Mouse (Mus musculus) heart, embryonic 12.5 days (tissue): ENCODE measurements around the gene Clta. TPM values are rescaled to one million over a fixed set of nuclear protein-coding genes. Genes with fewer than 3 reads are reported as not detected.

Experiments
- ATAC-seq: fragments of 200-750 bp; cut with Nextera tagmentation; 2 replicates; pipeline ENCODE4 v1.8.0; 2017; ENCODE audit warnings: moderate TSS enrichment, moderate library complexity; ENCODE audit not compliant: insufficient number of reproducible peaks, low FRiP score
- H3K27ac ChIP-seq: fragments of 300-500 bp; sonication (generic); 2 replicates; pipeline ENCODE4 v1.5.1; 2016; ENCODE audit warnings: mild to moderate bottlenecking, moderate library complexity; ENCODE audit not compliant: poor library complexity, severe bottlenecking
- H3K27me3 ChIP-seq: fragments of 300-500 bp; sonication (generic); replicated peaks from 2 replicates; pipeline ENCODE4 v1.6.1; 2016; ENCODE audit warnings: mild to moderate bottlenecking, moderate library complexity
- H3K36me3 ChIP-seq: fragments of 300-500 bp; sonication (generic); 2 replicates; pipeline ENCODE4 v1.6.1; 2016; ENCODE audit warnings: mild to moderate bottlenecking, moderate library complexity
- H3K4me1 ChIP-seq: fragments of 300-500 bp; sonication (generic); replicated peaks from 2 replicates; pipeline ENCODE4 v1.6.1; 2016; ENCODE audit warnings: mild to moderate bottlenecking
- H3K4me2 ChIP-seq: fragments of 300-500 bp; sonication (generic); 2 replicates; pipeline ENCODE4 v1.6.1; 2016; ENCODE audit warnings: mild to moderate bottlenecking, moderate library complexity
- H3K4me3 ChIP-seq: fragments of 300-500 bp; sonication (generic); 2 replicates; pipeline ENCODE4 v1.5.1; 2016; ENCODE audit warnings: mild to moderate bottlenecking
- H3K9ac ChIP-seq: fragments of 300-500 bp; sonication (generic); 2 replicates; pipeline ENCODE4 v1.6.1; 2016; ENCODE audit warnings: mild to moderate bottlenecking, moderate library complexity
- H3K9me3 ChIP-seq: fragments of 300-500 bp; sonication (generic); replicated peaks from 2 replicates; pipeline ENCODE4 v1.6.1; 2016; ENCODE audit warnings: mild to moderate bottlenecking, moderate library complexity
- WGBS: fragments of 180-500 bp; shearing (Covaris S2); methylation state at CpG from one replicate; pipeline ENCODE4 v1.1.7; 2016; 5-methylcytosine and 5-hydroxymethylcytosine counted together
- polyA plus RNA-seq: library from polyadenylated mRNA; unstranded; fragments of >200 nt; fragmentation: Nextera tagmentation; extraction: Ambion mirVana; gene quantifications from 2 replicates; pipeline ENCODE4 v1.2.1, GENCODE M21; 2016

The Clta gene
- polyA plus RNA-seq, 1 experiment from 2014 or later: 153 TPM

- Histone ChIP-seq H3K4me1 (peaks cover 20% of the 10 kb centered on the region), H3K27ac (no peak overlapping the region), H3K36me3 (peaks cover 9% of the 10 kb centered on the region), H3K9me3 (no peaks in the 10 kb centered on the region), H3K27me3 (peaks cover 5% of the 10 kb centered on the region; the same call in 1 of the 2 replicates), H3K4me3 (no peak overlapping the region), H3K4me2 (no peak overlapping the region), H3K9ac (no peak overlapping the region)
- no peak for ATAC-seq
- WGBS: 68% methylated on average over 7 of the region's 7 CpGs
Measured at GRCm38 (mm10) chr4:43981251-43981650, 23.0 kb upstream of the Clta start.

DNA sequence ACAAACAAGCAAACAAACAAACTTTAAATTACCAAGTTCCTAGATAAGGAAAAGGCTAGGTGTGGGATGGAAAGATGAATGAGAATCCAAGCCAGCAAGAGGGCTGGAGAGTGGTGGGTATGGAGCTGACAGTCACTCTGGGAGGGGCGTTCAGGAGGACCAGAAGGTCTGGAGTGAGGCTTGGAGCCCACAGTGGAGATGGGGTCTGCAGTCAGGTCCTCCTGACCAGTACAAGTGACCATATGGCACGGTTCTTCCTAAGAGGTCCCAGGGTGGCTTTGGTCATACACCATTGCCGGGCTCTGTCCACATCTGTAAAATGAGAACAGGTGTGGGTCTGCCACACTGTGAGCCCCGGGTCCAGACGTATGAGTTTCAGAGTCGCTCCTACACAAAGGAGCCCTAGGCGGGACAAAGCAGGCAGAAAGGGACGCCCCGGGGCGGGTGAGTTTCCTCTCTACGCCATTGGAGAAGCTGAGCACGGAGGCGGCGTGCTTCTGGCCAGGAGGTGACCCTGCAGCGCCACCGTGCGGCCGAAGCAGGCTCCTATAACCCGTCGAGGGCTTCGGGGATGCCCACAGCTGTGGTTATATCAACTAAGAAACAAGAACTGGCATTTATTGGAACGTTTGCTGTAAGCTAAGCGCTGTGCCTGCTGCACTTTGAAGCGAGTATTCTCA, 22.1 kb upstream of the Clta start:
- peak; percentile 90 for ATAC-seq
- H3K4me1 ChIP-seq: peaks cover 20% of the 10 kb centered on the region
- no peak overlapping the region for H3K27ac ChIP-seq
- WGBS: 2% methylated on average over 24 of the region's 24 CpGs
- peak overlapping the region; percentile 44 for H3K4me3 ChIP-seq
- no peaks in the 10 kb centered on the region for H3K9me3 ChIP-seq
- peaks cover 5% of the 10 kb centered on the region for H3K36me3 ChIP-seq
- peaks cover 5% of the 10 kb centered on the region; the same call in 1 of the 2 replicates for H3K27me3 ChIP-seq
- peak overlapping the region; percentile 72 for H3K9ac ChIP-seq
- H3K4me2 ChIP-seq: peak overlapping the region; percentile 75

DNA sequence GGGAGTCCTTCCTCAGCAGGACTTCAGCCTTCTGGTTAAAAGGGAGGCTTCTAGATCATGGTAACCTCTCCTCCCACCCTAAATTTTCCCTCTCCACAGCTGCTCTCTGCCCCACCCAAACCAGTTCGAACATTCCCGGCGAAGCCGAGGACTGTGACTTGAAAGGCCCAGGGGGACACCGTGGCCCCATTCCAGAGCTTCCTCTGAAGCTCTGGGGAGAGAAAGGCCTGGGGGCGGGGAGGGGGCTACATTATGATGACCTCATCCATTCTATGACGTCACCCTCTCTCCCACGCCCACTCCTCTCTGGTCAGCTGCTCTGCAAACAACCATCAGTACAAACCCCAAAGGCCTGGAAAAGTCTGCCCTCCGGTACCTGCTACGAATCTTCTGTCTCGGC, 21.1 kb upstream of the Clta start, which contains the start of gene Ccin:
Gene Ccin, plus strand, starts transcription at position 303 of the 400 bp plus-strand sequence.
- WGBS: 68% methylated on average over 11 of the region's 11 CpGs
- H3K27me3 ChIP-seq: peaks cover 5% of the 10 kb centered on the region; the same call in 1 of the 2 replicates
- H3K27ac ChIP-seq: no peak within 1 kb of the TSS
- ATAC-seq: no peak
- H3K9ac ChIP-seq: peak within 1 kb of the TSS; percentile 72
- peak within 1 kb of the TSS; percentile 44 for H3K4me3 ChIP-seq
- H3K4me1 ChIP-seq: peaks cover 15% of the 10 kb centered on the region
- H3K9me3 ChIP-seq: no peaks in the 10 kb centered on the region
- peak within 1 kb of the TSS; percentile 75 for H3K4me2 ChIP-seq
- H3K36me3 ChIP-seq: peaks cover 3% of the 10 kb centered on the region; the same call in 1 of the 2 replicates

- no peak overlapping the region for H3K27ac ChIP-seq
- H3K36me3 ChIP-seq: peaks cover 3% of the 10 kb centered on the region; the same call in 1 of the 2 replicates
- no peak overlapping the region for H3K4me3 ChIP-seq
- peaks cover 5% of the 10 kb centered on the region; the same call in 1 of the 2 replicates for H3K27me3 ChIP-seq
- no peak overlapping the region for H3K9ac ChIP-seq
- H3K9me3 ChIP-seq: no peaks in the 10 kb centered on the region
- peaks cover 9% of the 10 kb centered on the region for H3K4me1 ChIP-seq
- ATAC-seq: no peak
- 85% methylated on average over 22 of the region's 22 CpGs for WGBS
- H3K4me2 ChIP-seq: no peak overlapping the region
Measured at GRCm38 (mm10) chr4:43983756-43984155, 20.5 kb upstream of the Clta start.

- Histone ChIP-seq H3K27me3 (peaks cover 5% of the 10 kb centered on the region; the same call in 1 of the 2 replicates), H3K9me3 (no peaks in the 10 kb centered on the region), H3K4me1 (peaks cover 3% of the 10 kb centered on the region; the same call in 1 of the 2 replicates), H3K27ac (no peak overlapping the region), H3K4me3 (no peak overlapping the region), H3K4me2 (no peak overlapping the region), H3K9ac (no peak overlapping the region), H3K36me3 (peaks cover 3% of the 10 kb centered on the region; the same call in 1 of the 2 replicates)
- 83% methylated on average over 19 of the region's 19 CpGs for WGBS
- no peak for ATAC-seq
Measured at GRCm38 (mm10) chr4:43984326-43984725, 19.9 kb upstream of the Clta start.

DNA sequence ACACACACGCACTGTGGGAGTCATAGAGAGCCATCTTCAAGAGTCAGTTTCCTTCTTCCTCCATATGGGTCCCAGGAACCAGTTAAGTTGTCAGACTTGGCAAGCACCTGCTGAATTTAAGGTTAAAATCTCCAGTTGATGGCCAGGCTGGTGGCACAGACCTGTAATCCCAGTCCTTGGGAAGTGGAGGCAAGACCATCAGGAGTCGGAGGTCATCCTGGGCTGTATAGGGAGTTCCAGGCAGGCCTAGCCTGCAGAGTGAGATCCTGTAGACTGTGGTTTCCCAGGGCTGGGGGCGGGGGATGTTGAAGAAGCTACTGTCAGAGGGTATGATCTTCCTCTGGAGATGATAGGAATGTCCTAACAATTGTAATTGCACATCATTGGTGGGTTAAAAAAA, 15.3 kb upstream of the Clta start:
- no peaks in the 10 kb centered on the region for H3K36me3 ChIP-seq
- H3K9me3 ChIP-seq: peaks cover 6% of the 10 kb centered on the region; the same call in 1 of the 2 replicates
- H3K27me3 ChIP-seq: no peaks in the 10 kb centered on the region
- no peak overlapping the region for H3K27ac ChIP-seq
- H3K9ac ChIP-seq: no peak overlapping the region
- no peak for ATAC-seq
- H3K4me3 ChIP-seq: no peak overlapping the region
- WGBS: 75% methylated on average over 3 of the region's 3 CpGs
- no peak overlapping the region for H3K4me2 ChIP-seq
- no peaks in the 10 kb centered on the region for H3K4me1 ChIP-seq

- Histone ChIP-seq H3K9ac (no peak overlapping the region), H3K36me3 (no peaks in the 10 kb centered on the region), H3K4me3 (no peak overlapping the region), H3K4me1 (no peaks in the 10 kb centered on the region), H3K4me2 (no peak overlapping the region), H3K27me3 (no peaks in the 10 kb centered on the region), H3K27ac (no peak overlapping the region), H3K9me3 (peaks cover 6% of the 10 kb centered on the region; the same call in 1 of the 2 replicates)
- WGBS: 87% methylated on average over 11 of the region's 11 CpGs
- ATAC-seq: no peak
Measured at GRCm38 (mm10) chr4:43993072-43993471, 11.2 kb upstream of the Clta start.

GRCm38 (mm10) chr4:43994342-43994741, 9.9 kb upstream of the Clta start:
- H3K9me3 ChIP-seq: peaks cover 8% of the 10 kb centered on the region; the same call in 1 of the 2 replicates
- no peak overlapping the region for H3K9ac ChIP-seq
- H3K4me2 ChIP-seq: no peak overlapping the region
- H3K36me3 ChIP-seq: no peaks in the 10 kb centered on the region
- no peaks in the 10 kb centered on the region for H3K27me3 ChIP-seq
- ATAC-seq: no peak
- 74% methylated on average over 2 of the region's 2 CpGs for WGBS
- H3K4me1 ChIP-seq: no peaks in the 10 kb centered on the region
- no peak overlapping the region for H3K27ac ChIP-seq
- H3K4me3 ChIP-seq: no peak overlapping the region

DNA sequence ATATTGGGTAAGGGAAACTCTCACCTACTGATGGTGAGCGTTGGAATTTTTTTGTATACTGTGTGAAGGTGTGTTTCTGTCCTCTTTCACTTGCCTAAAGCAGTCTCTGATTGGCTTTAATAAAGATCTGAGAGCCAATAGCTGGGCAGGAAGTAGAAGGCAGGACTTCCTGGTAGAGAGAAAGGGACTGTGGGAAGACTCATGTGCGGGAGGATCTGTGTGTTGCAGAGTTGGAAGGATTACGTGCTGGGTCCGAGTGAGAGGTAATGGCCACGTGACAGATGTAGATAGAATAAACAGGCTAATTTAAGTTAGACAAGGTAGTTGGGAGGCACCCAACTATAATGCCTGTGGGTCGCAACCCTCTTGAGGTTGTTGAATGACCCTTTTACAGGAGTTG, 630 bp upstream of the Clta start:
- Histone ChIP-seq H3K4me1 (no peaks in the 10 kb centered on the region), H3K4me3 (no peak overlapping the region), H3K27me3 (no peaks in the 10 kb centered on the region), H3K4me2 (no peak overlapping the region), H3K27ac (no peak overlapping the region), H3K36me3 (no peaks in the 10 kb centered on the region), H3K9me3 (0 out of 2 replicates have a peak, but pooled peaks cover 2% of the 10 kb centered on the region), H3K9ac (no peak overlapping the region)
- WGBS: 77% methylated on average over 6 of the region's 6 CpGs
- no peak for ATAC-seq

DNA sequence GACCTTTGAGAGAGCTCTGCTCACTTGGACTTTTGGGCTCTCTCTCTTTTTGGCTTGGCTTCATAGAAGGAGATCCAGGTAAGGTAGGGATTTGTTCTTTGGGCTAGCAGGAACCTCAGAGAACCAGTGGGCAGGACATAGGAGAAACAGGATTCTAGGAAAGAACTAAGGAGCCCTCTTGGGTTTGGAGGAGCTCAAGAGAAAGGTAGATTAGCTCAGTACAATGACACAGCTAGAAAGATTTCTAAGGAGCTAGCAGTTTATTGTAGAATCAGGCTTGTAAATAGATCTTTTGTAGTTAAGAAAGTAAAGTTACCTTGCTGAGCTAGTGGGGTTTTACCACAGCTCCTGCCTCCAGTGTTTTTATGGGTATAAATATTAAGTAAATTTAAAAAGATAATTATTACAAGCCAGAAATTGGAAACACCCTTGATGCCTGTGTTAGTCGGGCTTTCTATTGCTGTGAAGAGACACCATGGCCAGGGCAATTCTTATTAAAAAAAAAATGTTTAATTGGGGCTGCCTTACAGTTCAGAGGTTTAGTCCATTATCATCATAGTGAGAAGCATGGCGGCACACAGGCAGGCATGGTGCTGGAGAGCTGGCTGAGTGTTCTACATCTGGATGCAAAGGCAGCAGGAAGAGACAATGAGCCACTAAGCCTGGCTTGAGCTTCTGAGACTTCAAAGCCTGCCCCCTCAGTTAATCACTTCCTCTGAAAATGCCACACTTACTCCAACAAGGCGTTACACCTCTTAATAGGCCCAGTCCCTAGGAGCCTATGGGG, 564 bp downstream of the Clta start:
- ATAC-seq: no peak
- WGBS: 62% methylated on average over 3 of the region's 3 CpGs
- Histone ChIP-seq H3K4me1 (no peaks in the 10 kb centered on the region), H3K27ac (no peak overlapping the region), H3K9me3 (no peaks in the 10 kb centered on the region), H3K36me3 (no peaks in the 10 kb centered on the region), H3K9ac (no peak overlapping the region), H3K4me2 (no peak overlapping the region), H3K27me3 (no peaks in the 10 kb centered on the region), H3K4me3 (no peak overlapping the region)

DNA sequence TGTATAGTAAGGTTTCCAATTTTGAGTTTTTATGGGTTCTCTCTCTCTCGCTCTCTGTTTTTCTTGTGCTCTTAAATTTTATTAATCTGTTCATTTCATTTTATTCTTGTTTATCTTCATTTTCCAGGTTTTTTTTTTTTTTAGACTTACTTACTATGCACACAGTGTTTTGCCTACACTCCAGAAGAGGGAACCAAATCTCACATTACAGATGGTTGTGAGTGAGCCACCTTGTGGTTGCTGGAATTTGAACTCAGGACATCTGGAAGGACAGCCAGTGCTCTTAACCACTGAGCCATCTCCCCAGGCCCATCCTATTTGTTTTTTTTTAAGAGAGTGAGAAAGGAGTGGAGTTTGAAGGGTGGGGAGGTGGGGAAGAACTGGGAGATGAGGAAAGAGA, 5.9 kb downstream of the Clta start:
- H3K36me3 ChIP-seq: no peaks in the 10 kb centered on the region
- no peak overlapping the region for H3K4me2 ChIP-seq
- no peak for ATAC-seq
- no peaks in the 10 kb centered on the region for H3K27me3 ChIP-seq
- no peak overlapping the region for H3K27ac ChIP-seq
- H3K9me3 ChIP-seq: no peaks in the 10 kb centered on the region
- peaks cover 17% of the 10 kb centered on the region for H3K4me1 ChIP-seq
- 89% methylated on average over 1 of the region's 1 CpGs for WGBS
- H3K4me3 ChIP-seq: no peak overlapping the region
- H3K9ac ChIP-seq: no peak overlapping the region
